Mouse (Mus musculus) bone marrow, adult 2 months (tissue): ENCODE results near the gene Mreg. TPM values are rescaled to one million over a fixed set of nuclear protein-coding genes. Genes with fewer than 3 reads are reported as not detected.
"Not testable (repeated sequence)": the region's sequence is repeated elsewhere in the genome, so short reads cannot be mapped to it uniquely, and the experiment has no call there.

Experiments used
- H3K27ac ChIP-seq: fragments of 200-500 bp; 2 replicates; pipeline ENCODE4 v1.5.1; 2012; ENCODE audit warnings: low read depth, mild to moderate bottlenecking, control low read depth, inconsistent platforms, low read length; ENCODE audit not compliant: control insufficient read depth, poor library complexity, insufficient read depth
- H3K4me1 ChIP-seq: fragments of 200-500 bp; 2 replicates; pipeline ENCODE4 v1.6.1; 2011; ENCODE audit warnings: low read length; ENCODE audit not compliant: control insufficient read depth, insufficient read depth
- H3K4me3 ChIP-seq: fragments of 200-500 bp; replicated peaks from 2 replicates; pipeline ENCODE3; 2011; ENCODE audit warnings: mild to moderate bottlenecking, low read depth, low read length, control low read depth; ENCODE audit not compliant: control insufficient read depth
- CTCF ChIP-seq: fragments of 200-500 bp; IDR thresholded peaks from 2 replicates; pipeline ENCODE4 v1.5.1; 2011; ENCODE audit warnings: low read length, control low read depth; ENCODE audit not compliant: control insufficient read depth, insufficient read depth
- POLR2A ChIP-seq: fragments of 200-500 bp; IDR thresholded peaks from 2 replicates; pipeline ENCODE4 v1.6.1; 2011; ENCODE audit warnings: low read depth, mild to moderate bottlenecking, control low read depth, low read length, borderline replicate concordance; ENCODE audit not compliant: control insufficient read depth
- WGBS: fragments of 180-500 bp; shearing (Covaris S2); methylation state at CpG from one replicate; pipeline ENCODE4 v1.1.7; 2018; 5-methylcytosine and 5-hydroxymethylcytosine counted together
- polyA plus RNA-seq: library from polyadenylated mRNA; stranded (reverse); fragments of >200 nt; gene quantifications from 2 replicates; pipeline ENCODE4 v1.2.4, GENCODE M21; 2011; ENCODE audit warnings: low replicate concordance; ENCODE audit not compliant: missing spikeins, insufficient read depth, insufficient read length

The Mreg gene
- polyA plus RNA-seq, 1 experiment = 8.1 TPM

DNA sequence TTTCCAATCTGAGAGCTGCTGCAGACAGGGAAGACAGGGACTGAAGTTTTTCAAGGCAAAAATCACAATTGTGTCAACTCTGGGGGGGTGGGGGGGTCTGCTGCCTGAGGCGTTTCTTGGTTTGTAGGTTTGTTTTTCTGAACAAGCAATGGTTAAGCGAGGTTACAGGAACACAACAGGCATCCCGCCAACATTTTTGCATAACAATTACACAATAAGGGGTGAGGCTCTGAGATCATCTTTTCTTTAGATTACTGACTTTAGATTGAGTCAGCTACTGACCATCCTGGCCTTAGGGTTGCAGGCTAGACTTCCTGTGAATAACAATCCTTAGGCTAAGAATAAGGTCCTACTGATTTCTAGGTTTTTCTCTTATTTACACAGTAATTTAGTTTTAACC lies 16.9 kb upstream of the Mreg start:
- no peak overlapping the region for H3K27ac ChIP-seq
- H3K4me1 ChIP-seq = no peaks in the 10 kb centered on the region; the same call in 1 of the 2 replicates
- H3K4me3 ChIP-seq = no peak overlapping the region
- TF ChIP-seq POLR2A = no peak
- no peak for TF ChIP-seq CTCF
- 25% methylated on average over 3 of the region's 3 CpGs for whole genome bisulfite sequencing

GRCm38 (mm10) chr1:72227546-72227945 lies 15.4 kb upstream of the Mreg start:
- Histone ChIP-seq H3K4me3 (no peak overlapping the region), H3K27ac (no peak overlapping the region), H3K4me1 (no peaks in the 10 kb centered on the region; the same call in 1 of the 2 replicates)
- TF ChIP-seq POLR2A = no peak
- TF ChIP-seq CTCF = no peak
- WGBS = 90% methylated on average over 5 of the region's 5 CpGs

DNA sequence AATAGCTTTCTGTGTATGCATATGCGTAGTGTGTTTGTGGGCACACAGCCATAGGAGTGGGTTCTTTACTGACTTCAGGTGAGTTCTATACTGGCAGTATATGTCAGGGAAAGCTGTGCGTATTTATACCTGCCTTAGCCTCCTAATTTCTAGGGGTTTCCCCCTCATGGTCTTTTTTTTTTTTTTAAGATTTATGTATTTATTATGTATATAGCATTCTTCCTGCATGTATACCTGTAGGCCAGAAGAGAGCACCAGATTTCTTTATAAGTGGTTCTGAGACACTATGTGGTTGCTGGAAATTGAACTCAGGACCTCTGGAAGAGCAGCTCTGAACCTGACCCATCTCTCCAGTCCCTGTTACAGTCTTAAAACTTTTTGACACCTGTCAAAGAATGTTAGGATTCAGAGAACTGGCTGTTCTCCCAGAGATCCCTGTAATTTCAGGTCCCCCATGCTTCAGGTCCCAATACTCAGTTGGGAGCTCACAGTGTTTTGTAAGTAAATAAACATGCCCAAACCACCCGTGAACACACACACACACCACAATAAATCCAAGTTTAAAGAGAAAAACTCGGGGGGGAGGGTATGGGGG lies 14.9 kb upstream of the Mreg start:
- Histone ChIP-seq H3K27ac (no peak overlapping the region), H3K4me1 (no peaks in the 10 kb centered on the region; the same call in 1 of the 2 replicates)
- 47% methylated on average over 4 of the region's 4 CpGs for WGBS

DNA sequence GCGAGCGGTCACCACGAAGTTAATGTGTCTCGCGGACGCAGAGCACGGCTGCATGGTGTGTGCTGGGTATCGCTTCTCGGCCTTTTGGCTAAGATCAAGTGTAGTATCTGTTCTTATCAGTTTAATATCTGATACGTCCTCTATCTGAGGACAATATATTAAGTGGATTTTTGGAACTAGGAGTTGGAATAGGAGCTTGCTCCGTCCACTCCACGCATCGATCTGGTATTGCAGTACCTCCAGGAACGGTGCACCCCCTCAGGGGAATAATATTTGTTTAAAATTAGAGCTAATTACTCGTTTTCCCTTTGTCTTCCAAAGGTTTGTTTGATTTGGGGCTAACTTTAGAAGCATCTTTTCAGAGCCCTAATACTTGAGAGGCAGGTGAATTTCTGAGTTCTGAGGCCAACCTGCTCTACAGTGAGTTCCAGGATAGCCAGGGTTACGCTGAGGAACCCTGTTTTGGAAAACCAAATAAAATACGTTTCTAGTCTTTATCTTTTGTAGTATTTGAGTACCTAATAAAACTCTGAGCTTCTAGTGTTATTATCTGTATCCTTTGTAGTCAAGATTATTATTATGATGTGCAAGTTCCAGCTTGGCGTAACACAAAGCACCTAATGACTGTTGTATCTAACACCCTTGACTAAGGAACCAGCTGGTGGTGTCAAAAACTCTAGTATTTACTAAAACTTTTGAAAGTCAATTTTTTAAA lies 14.2 kb upstream of the Mreg start:
- TF ChIP-seq CTCF (no peak), POLR2A (no peak)
- WGBS = 3% methylated on average over 10 of the region's 18 CpGs
- Histone ChIP-seq H3K27ac (no peak overlapping the region), H3K4me3 (no peak overlapping the region), H3K4me1 (no peaks in the 10 kb centered on the region; the same call in 1 of the 2 replicates)

More for the DNA sequence above, 14.9 kb upstream of the Mreg start:
- no peak overlapping the region for H3K4me3 ChIP-seq
- TF ChIP-seq POLR2A (no peak), CTCF (no peak)

GRCm38 (mm10) chr1:72225720-72226171 lies 13.6 kb upstream of the Mreg start:
- Histone ChIP-seq H3K27ac (0 out of 2 replicates have a peak overlapping the region, but pooled peaks have one; percentile 0), H3K4me3 (peak overlapping the region; percentile 60)
- not testable (repeated sequence) for H3K4me1 ChIP-seq
- under 1% methylated on average over 25 of the region's 31 CpGs for WGBS

- 15% methylated on average over 13 of the region's 13 CpGs for WGBS
- no peak overlapping the region for H3K27ac ChIP-seq
- TF ChIP-seq POLR2A (no peak), CTCF (no peak)
- peak overlapping the region; percentile 60 for H3K4me3 ChIP-seq
- no peaks in the 10 kb centered on the region; the same call in 1 of the 2 replicates for H3K4me1 ChIP-seq
Observed at GRCm38 (mm10) chr1:72225054-72225718, 13.1 kb upstream of the Mreg start.

DNA sequence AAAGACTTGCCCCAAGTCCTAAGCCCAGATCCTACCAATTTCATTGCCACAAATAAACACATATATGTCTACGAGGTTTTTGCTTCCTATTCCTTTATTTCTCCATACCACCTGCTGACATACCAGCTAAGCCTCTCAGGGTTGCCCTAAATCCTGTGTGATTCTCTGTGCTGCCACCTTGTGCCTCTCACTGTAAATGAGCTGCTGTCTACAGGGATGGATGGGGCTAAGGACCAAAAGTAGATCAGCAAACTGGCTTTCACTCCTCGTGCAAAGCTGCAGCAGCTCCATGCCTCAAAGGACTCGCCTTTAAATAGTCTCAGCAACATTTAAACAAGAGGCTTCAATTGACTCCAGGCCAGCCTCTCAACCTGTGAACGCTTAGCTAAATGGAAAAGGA lies 7.9 kb upstream of the Mreg start:
- Histone ChIP-seq H3K4me3 (no peak overlapping the region), H3K4me1 (peaks cover 2% of the 10 kb centered on the region), H3K27ac (no peak overlapping the region)
- TF ChIP-seq CTCF = peak; percentile 13; the same call in 1 of the 2 replicates
- TF ChIP-seq POLR2A = no peak
- 30% methylated on average over 4 of the region's 4 CpGs for WGBS

DNA sequence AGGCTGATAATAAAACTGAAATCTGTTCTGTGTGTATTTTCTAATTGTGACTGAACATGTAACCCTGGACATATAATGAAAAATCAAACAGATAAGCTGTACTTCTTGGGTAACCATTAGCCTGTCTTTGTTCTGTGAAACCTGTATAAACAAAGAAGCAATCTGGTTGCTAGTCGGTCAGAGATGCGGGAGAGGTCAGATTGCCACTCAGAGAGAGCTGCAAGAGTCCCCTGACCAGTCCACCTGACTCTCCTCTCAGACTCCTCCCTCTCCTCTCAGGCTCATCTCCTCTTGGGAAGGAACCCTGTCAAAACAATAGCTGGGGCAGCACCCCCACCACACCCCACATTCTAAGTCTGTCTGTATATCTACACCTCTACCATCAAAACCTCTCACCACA lies 7.0 kb upstream of the Mreg start:
- Histone ChIP-seq H3K27ac (no peak overlapping the region), H3K4me3 (no peak overlapping the region), H3K4me1 (peaks cover 2% of the 10 kb centered on the region)
- TF ChIP-seq CTCF = no peak
- no peak for TF ChIP-seq POLR2A
- 77% methylated on average over 2 of the region's 2 CpGs for WGBS
